1 mouse cellular context compared by ENCODE assay signal in the genomic region with DNA sequence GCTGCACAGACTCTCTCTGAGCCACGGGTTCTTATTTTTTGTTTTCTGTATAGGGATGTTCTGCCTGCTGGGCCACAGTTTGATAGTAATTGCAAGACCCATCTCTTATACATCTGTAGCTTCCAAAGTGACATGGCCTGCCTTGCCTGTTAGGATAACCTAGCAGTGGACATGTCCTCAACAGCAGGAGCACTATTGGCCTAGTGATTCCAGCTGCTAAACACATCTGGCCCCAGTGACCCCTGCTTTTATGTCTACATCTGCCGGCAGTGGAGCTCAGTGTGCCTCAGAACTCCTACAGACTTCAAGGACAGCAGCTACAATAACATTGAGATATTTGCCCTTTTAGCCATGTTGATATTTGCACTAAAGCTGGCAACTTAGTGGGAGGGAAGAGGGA.
TF ChIP-seq lines count a peak whose summit lies in the region.

No protein-coding gene starts in this region.

TF ChIP-seq in MEL, 35 proteins besides CTCF, POLR2A, EP300 and RAD21:
- no peak for TF ChIP-seq UBTF (IDR thresholded peaks at IDR 0.05; ENCODE audit: borderline replicate concordance, insufficient read depth, low read depth, low read length)
- no peak for TF ChIP-seq ZNF384 (IDR thresholded peaks at IDR 0.05; ENCODE audit: low read depth, low read length)
- no peak for TF ChIP-seq SIN3A (IDR thresholded peaks at IDR 0.05; ENCODE audit: low read length)
- TF ChIP-seq MAZ (IDR thresholded peaks at IDR 0.05; ENCODE audit: low read depth, low read length): no peak
- no peak; the same call in 1 of the 2 replicates for TF ChIP-seq POLR2AphosphoS2 (IDR thresholded peaks at IDR 0.05; ENCODE audit: low read length)
- TF ChIP-seq TCF12 (IDR thresholded peaks at IDR 0.05; ENCODE audit: low read depth, low read length): no peak
- no peak for TF ChIP-seq POLR2AphosphoS5 (IDR thresholded peaks at IDR 0.05; ENCODE audit: borderline replicate concordance, low read depth, low read length)
- no peak for TF ChIP-seq GATA1 (IDR thresholded peaks at IDR 0.05; ENCODE audit: low read depth, low read length)
- TF ChIP-seq USF1 (IDR thresholded peaks at IDR 0.05; ENCODE audit: low read depth, low read length): no peak
- TF ChIP-seq ZKSCAN1 (IDR thresholded peaks at IDR 0.05; ENCODE audit: low read depth, low read length): no peak
- TF ChIP-seq ELF1 (IDR thresholded peaks at IDR 0.05; ENCODE audit: low read depth, low read length): no peak
- TF ChIP-seq RCOR1 (IDR thresholded peaks at IDR 0.05; ENCODE audit: low read depth, low read length): no peak
- no peak for TF ChIP-seq MAX (IDR thresholded peaks at IDR 0.05; ENCODE audit: low read length)
TF ChIP-seq in MEL: peak in this region for 0.
